Mouse (Mus musculus): ENCODE measurements around the gene Gm5134. TPM values are rescaled to one million over a fixed set of nuclear protein-coding genes. Genes with fewer than 3 reads are reported as not detected.
"Not testable (repeated sequence)": the region's sequence is repeated elsewhere in the genome, so short reads cannot be mapped to it uniquely, and the experiment has no call there.

The Gm5134 gene
- polyA plus RNA-seq, 1 experiment from 2014 or later: not detected

- not testable (repeated sequence) for H3K9me3 ChIP-seq (replicated peaks; ENCODE audit: control insufficient read depth, low read length); H3K27me3 ChIP-seq (ENCODE audit: control insufficient read depth, insufficient read depth, low read length); H3K27ac ChIP-seq (replicated peaks; ENCODE audit: low read depth, low read length); H3K36me3 ChIP-seq (replicated peaks; ENCODE audit: control insufficient read depth, insufficient read depth, low read depth, low read length); DNase-seq (ENCODE audit: low spot score); H3K4me2 ChIP-seq (ENCODE audit: low read depth, low read length); ATAC-seq (replicated peaks; ENCODE audit: insufficient number of reproducible peaks, low FRiP score, low TSS enrichment, low read depth); H3K4me3 ChIP-seq (ENCODE audit: low read depth, low read length); H3K4me1 ChIP-seq (ENCODE audit: control insufficient read depth, insufficient read depth, low read length); H3K9ac ChIP-seq (replicated peaks; ENCODE audit: low read length)
- WGBS: 84% methylated on average over 12 of the region's 13 CpGs
Observed at GRCm38 (mm10) chr10:75994531-75995210, 40.4 kb downstream of the Gm5134 start.

GRCm38 (mm10) chr10:75995463-75995862 is 41.1 kb downstream of the Gm5134 start:
- Histone ChIP-seq H3K27ac (replicated peaks; ENCODE audit: low read depth, low read length) (no peak overlapping the region), H3K9me3 (replicated peaks; ENCODE audit: control insufficient read depth, low read length) (no peaks in the 10 kb centered on the region), H3K4me1 (ENCODE audit: control insufficient read depth, insufficient read depth, low read length) (no peaks in the 10 kb centered on the region), H3K4me2 (ENCODE audit: low read depth, low read length) (no peak overlapping the region), H3K27me3 (ENCODE audit: control insufficient read depth, insufficient read depth, low read length) (no peaks in the 10 kb centered on the region), H3K9ac (replicated peaks; ENCODE audit: low read length) (no peak overlapping the region), H3K36me3 (replicated peaks; ENCODE audit: control insufficient read depth, insufficient read depth, low read depth, low read length) (no peaks in the 10 kb centered on the region), H3K4me3 (ENCODE audit: low read depth, low read length) (no peak overlapping the region)
- DNase-seq (ENCODE audit: low spot score) (no peak), ATAC-seq (replicated peaks; ENCODE audit: insufficient number of reproducible peaks, low FRiP score, low TSS enrichment, low read depth) (no peak)
- 90% methylated on average over 11 of the region's 11 CpGs for WGBS

- no peaks in the 10 kb centered on the region for H3K9me3 ChIP-seq (replicated peaks; ENCODE audit: control insufficient read depth, low read length)
- WGBS: 47% methylated on average over 3 of the region's 3 CpGs
- no peak overlapping the region for H3K9ac ChIP-seq (replicated peaks; ENCODE audit: low read length)
- H3K36me3 ChIP-seq (replicated peaks; ENCODE audit: control insufficient read depth, insufficient read depth, low read depth, low read length): no peaks in the 10 kb centered on the region
- H3K4me2 ChIP-seq (ENCODE audit: low read depth, low read length): no peak overlapping the region
- H3K27me3 ChIP-seq (ENCODE audit: control insufficient read depth, insufficient read depth, low read length): no peaks in the 10 kb centered on the region
- H3K27ac ChIP-seq (replicated peaks; ENCODE audit: low read depth, low read length): no peak overlapping the region
- H3K4me3 ChIP-seq (ENCODE audit: low read depth, low read length): no peak overlapping the region
- DNase-seq (ENCODE audit: low spot score) (no peak), ATAC-seq (replicated peaks; ENCODE audit: insufficient number of reproducible peaks, low FRiP score, low TSS enrichment, low read depth) (no peak)
- H3K4me1 ChIP-seq (ENCODE audit: control insufficient read depth, insufficient read depth, low read length): no peaks in the 10 kb centered on the region
Observed at GRCm38 (mm10) chr10:75996315-75996714, 42.0 kb downstream of the Gm5134 start.

- Histone ChIP-seq H3K36me3 (replicated peaks; ENCODE audit: control insufficient read depth, insufficient read depth, low read depth, low read length) (no peaks in the 10 kb centered on the region), H3K9me3 (replicated peaks; ENCODE audit: control insufficient read depth, low read length) (no peaks in the 10 kb centered on the region), H3K4me2 (ENCODE audit: low read depth, low read length) (no peak overlapping the region), H3K27ac (replicated peaks; ENCODE audit: low read depth, low read length) (no peak overlapping the region), H3K4me3 (ENCODE audit: low read depth, low read length) (no peak overlapping the region), H3K27me3 (ENCODE audit: control insufficient read depth, insufficient read depth, low read length) (no peaks in the 10 kb centered on the region), H3K4me1 (ENCODE audit: control insufficient read depth, insufficient read depth, low read length) (no peaks in the 10 kb centered on the region; the same call in 1 of the 2 replicates), H3K9ac (replicated peaks; ENCODE audit: low read length) (no peak overlapping the region)
- no peak for ATAC-seq (replicated peaks; ENCODE audit: insufficient number of reproducible peaks, low FRiP score, low TSS enrichment, low read depth)
- no peak for DNase-seq (ENCODE audit: low spot score)
- WGBS: 24% methylated on average over 6 of the region's 7 CpGs
Observed at GRCm38 (mm10) chr10:76001160-76001559, 46.8 kb downstream of the Gm5134 start.

GRCm38 (mm10) chr10:76002101-76002521 is 47.8 kb downstream of the Gm5134 start:
- H3K27me3 ChIP-seq (ENCODE audit: control insufficient read depth, insufficient read depth, low read length): no peaks in the 10 kb centered on the region
- H3K4me2 ChIP-seq (ENCODE audit: low read depth, low read length): no peak overlapping the region
- no peaks in the 10 kb centered on the region; the same call in 1 of the 2 replicates for H3K4me1 ChIP-seq (ENCODE audit: control insufficient read depth, insufficient read depth, low read length)
- H3K36me3 ChIP-seq (replicated peaks; ENCODE audit: control insufficient read depth, insufficient read depth, low read depth, low read length): no peaks in the 10 kb centered on the region
- H3K9ac ChIP-seq (replicated peaks; ENCODE audit: low read length): no peak overlapping the region
- DNase-seq (ENCODE audit: low spot score) (no peak), ATAC-seq (replicated peaks; ENCODE audit: insufficient number of reproducible peaks, low FRiP score, low TSS enrichment, low read depth) (no peak)
- H3K9me3 ChIP-seq (replicated peaks; ENCODE audit: control insufficient read depth, low read length): no peaks in the 10 kb centered on the region
- no peak overlapping the region for H3K4me3 ChIP-seq (ENCODE audit: low read depth, low read length)
- WGBS: 24% methylated on average over 3 of the region's 3 CpGs
- H3K27ac ChIP-seq (replicated peaks; ENCODE audit: low read depth, low read length): no peak overlapping the region

GRCm38 (mm10) chr10:76002615-76003014 is 48.3 kb downstream of the Gm5134 start:
- no peaks in the 10 kb centered on the region for H3K9me3 ChIP-seq (replicated peaks; ENCODE audit: control insufficient read depth, low read length)
- no peak overlapping the region for H3K4me3 ChIP-seq (ENCODE audit: low read depth, low read length)
- H3K27ac ChIP-seq (replicated peaks; ENCODE audit: low read depth, low read length): no peak overlapping the region
- H3K9ac ChIP-seq (replicated peaks; ENCODE audit: low read length): no peak overlapping the region
- H3K4me2 ChIP-seq (ENCODE audit: low read depth, low read length): no peak overlapping the region
- WGBS: 35% methylated on average over 2 of the region's 2 CpGs
- no peak for DNase-seq (ENCODE audit: low spot score)
- H3K4me1 ChIP-seq (ENCODE audit: control insufficient read depth, insufficient read depth, low read length): no peaks in the 10 kb centered on the region; the same call in 1 of the 2 replicates
- H3K27me3 ChIP-seq (ENCODE audit: control insufficient read depth, insufficient read depth, low read length): no peaks in the 10 kb centered on the region
- no peak for ATAC-seq (replicated peaks; ENCODE audit: insufficient number of reproducible peaks, low FRiP score, low TSS enrichment, low read depth)
- H3K36me3 ChIP-seq (replicated peaks; ENCODE audit: control insufficient read depth, insufficient read depth, low read depth, low read length): no peaks in the 10 kb centered on the region

GRCm38 (mm10) chr10:76003221-76003620 is 48.9 kb downstream of the Gm5134 start:
- Histone ChIP-seq H3K27me3 (ENCODE audit: control insufficient read depth, insufficient read depth, low read length) (no peaks in the 10 kb centered on the region), H3K4me3 (ENCODE audit: low read depth, low read length) (no peak overlapping the region), H3K4me2 (ENCODE audit: low read depth, low read length) (no peak overlapping the region), H3K36me3 (replicated peaks; ENCODE audit: control insufficient read depth, insufficient read depth, low read depth, low read length) (no peaks in the 10 kb centered on the region), H3K9me3 (replicated peaks; ENCODE audit: control insufficient read depth, low read length) (no peaks in the 10 kb centered on the region), H3K9ac (replicated peaks; ENCODE audit: low read length) (no peak overlapping the region), H3K27ac (replicated peaks; ENCODE audit: low read depth, low read length) (no peak overlapping the region), H3K4me1 (ENCODE audit: control insufficient read depth, insufficient read depth, low read length) (no peaks in the 10 kb centered on the region; the same call in 1 of the 2 replicates)
- ATAC-seq (replicated peaks; ENCODE audit: insufficient number of reproducible peaks, low FRiP score, low TSS enrichment, low read depth) (no peak), DNase-seq (ENCODE audit: low spot score) (no peak)
- 92% methylated on average over 2 of the region's 2 CpGs for WGBS

GRCm38 (mm10) chr10:76006385-76006784 is 52.1 kb downstream of the Gm5134 start:
- ATAC-seq (replicated peaks; ENCODE audit: insufficient number of reproducible peaks, low FRiP score, low TSS enrichment, low read depth): no peak
- no peak overlapping the region for H3K4me3 ChIP-seq (ENCODE audit: low read depth, low read length)
- WGBS: 86% methylated on average over 6 of the region's 6 CpGs
- no peaks in the 10 kb centered on the region for H3K36me3 ChIP-seq (replicated peaks; ENCODE audit: control insufficient read depth, insufficient read depth, low read depth, low read length)
- no peak overlapping the region for H3K4me2 ChIP-seq (ENCODE audit: low read depth, low read length)
- no peaks in the 10 kb centered on the region; the same call in 1 of the 2 replicates for H3K4me1 ChIP-seq (ENCODE audit: control insufficient read depth, insufficient read depth, low read length)
- H3K9ac ChIP-seq (replicated peaks; ENCODE audit: low read length): no peak overlapping the region
- no peak for DNase-seq (ENCODE audit: low spot score)
- no peak overlapping the region for H3K27ac ChIP-seq (replicated peaks; ENCODE audit: low read depth, low read length)
- no peaks in the 10 kb centered on the region for H3K9me3 ChIP-seq (replicated peaks; ENCODE audit: control insufficient read depth, low read length)
- H3K27me3 ChIP-seq (ENCODE audit: control insufficient read depth, insufficient read depth, low read length): no peaks in the 10 kb centered on the region
